Mouse (Mus musculus): ENCODE results near the gene Gmds.

Gene Gmds

DNA sequence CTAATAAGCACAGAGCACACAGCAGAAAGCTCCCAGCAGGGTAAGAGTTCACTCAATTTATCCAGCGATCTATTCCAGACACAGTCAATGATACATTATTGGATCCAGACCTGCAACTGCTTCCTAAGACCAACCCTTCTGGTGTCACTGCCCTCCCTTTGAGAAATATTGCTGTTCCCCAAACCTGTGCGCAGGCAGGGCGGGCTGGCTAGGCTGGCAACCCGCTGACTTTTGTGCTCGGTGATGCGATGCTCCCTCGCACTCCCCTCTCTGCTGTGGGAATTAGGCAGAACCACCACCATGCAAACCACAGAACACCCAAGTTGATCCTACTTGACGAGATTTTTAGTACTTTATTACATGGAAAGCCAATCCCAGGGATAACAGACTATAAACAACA is 304.4 kb downstream of the Gmds start:
- no peak for DNase-seq (ENCODE audit: low spot score in 2 of 2)

DNA sequence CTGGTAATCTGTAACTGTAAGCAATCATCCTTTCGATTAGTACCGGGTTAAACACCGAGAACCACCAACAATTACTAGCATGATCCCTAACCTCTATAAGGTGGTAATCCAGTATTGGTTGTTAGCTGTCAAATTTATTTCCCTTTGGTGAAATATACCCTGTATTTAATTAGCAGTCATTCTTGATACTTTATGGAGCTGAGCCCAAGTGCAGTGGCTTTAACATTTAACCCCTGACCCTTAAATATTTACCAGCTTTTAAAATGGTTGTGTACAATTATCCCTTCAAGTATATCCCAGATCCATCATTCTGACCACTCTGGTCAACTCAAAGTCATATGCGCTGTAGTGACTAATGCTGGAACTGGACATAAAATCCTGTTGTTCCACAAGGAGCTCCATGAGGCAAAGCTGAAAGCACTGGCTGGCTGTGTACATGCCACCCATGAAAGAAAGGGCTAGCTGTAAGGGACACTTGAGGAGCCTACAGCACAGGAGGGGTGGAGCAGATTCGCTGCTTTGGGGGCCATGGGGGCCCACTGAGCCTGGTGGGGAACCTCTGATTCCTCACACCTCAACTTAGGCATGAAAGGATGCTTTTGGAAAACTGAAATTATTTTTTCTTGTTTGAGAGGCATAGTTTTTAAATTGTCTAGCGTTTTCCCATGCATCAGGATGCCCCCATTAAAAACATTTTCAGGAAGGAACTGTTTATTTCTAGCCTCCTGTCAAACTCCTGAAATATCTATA is 312.1 kb downstream of the Gmds start:
- no peak for DNase-seq (ENCODE audit: low spot score in 2 of 2)

DNA sequence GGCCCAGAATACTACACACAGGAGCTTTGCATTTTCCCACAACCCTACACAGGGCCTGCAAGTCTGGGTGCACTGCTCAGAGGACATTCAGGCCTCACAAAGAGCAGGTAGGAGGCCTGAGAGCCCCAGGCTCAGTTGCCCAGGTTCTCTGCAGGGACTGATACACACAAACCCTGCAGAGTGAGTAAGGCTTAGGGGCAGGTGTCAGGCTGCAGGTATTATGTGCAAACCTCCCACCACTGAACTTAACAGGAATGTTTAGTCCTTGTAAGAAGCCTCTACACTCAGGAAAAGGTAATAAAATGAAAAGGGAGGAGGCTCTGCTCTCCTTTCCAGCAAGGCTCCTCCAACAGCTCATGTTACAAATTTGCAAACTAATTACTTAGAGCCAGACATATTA is 313.7 kb downstream of the Gmds start:
- DNase-seq (ENCODE audit: low spot score in 2 of 2): no peak

DNA sequence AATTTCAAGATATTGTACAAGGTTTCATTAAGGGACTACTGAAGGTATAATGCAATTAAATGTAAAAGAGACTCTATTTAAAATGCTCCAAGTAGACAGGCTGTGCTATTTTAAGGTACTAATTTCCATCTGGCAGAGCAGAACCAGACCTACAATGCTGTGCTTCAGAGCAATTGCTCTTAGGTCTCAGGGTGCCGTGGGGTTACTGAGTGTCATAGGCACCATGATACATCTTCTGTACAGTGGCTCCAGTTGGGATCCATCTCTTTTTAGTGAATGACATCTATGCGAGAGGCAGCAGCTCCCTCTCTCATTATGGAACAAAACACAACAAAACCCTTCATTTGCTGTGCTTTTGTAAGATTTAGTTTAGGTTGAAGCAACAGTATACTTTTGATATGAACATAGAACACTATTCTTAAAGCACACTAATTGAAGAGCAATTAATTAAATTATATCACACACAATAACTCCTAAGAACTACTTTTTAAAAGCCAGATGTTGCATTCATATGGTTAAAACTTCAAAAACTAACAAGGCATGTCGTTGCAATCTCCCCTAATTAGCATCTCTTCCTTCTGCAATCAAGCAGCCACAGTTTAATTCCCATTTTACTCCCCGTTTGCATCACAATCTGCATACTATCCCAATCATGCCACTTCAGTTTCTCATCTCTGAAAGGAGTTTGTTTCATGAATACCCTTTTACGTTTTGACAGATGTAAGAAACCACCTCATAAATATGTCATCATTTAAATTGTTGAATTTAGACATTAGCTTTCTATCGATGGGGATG is 317.9 kb downstream of the Gmds start:
- no peak for DNase-seq (ENCODE audit: low spot score in 2 of 2)

DNA sequence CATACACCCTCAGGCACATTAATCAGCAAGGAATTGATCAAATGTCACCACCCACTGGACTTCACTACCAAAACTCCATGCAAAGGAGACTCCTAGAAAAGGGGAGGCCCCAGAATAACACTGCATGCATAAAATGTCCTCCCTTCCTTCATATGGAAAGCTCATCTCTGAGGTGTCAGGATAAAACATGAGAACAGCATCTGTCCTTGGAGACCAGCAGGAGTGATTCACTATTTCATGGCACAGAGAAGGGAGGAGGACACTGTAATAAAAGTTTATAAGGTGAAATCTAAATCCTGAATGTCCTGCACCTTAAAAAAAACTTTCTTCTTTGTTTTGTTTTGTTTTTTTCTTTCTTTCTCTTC is 319.3 kb downstream of the Gmds start:
- no peak for DNase-seq (ENCODE audit: low spot score in 2 of 2)

DNA sequence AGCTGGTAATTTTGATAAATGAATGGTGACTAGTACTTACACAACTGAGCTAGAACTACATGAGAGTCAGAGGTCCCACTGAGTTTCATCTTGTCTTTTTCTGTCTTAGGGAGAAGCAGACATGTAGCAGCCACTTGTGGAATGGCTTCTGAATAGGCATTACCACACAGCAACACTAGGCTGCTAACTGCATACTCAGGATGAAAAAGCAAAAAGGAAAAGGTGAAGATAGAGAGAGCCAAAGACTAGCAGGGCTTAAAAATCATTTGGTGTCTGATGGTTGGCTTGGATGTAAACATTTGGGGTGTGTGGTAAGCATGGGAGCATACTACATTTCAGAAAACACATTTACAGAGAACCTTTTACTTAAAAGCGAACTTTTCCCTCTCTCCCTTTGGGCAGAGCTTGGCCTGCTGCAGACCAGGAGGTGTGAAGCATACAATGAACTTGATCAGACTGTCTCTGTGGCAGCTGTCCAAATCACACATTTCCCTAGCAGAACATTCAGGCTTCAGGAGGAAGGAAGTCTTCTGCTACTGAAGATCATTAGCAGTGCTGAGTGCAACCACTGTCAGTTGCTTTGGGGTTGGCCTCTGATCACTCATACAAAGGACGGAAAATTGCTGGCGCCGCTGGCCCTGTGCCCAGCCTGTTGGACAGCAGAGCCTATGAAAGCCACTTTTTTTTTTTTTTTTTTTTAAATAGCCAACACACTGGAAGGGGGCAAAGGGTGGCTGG is 319.9 kb downstream of the Gmds start:
- peak in 1 of 2 experiments; percentile 26 for DNase-seq (ENCODE audit: low spot score in 2 of 2)

DNA sequence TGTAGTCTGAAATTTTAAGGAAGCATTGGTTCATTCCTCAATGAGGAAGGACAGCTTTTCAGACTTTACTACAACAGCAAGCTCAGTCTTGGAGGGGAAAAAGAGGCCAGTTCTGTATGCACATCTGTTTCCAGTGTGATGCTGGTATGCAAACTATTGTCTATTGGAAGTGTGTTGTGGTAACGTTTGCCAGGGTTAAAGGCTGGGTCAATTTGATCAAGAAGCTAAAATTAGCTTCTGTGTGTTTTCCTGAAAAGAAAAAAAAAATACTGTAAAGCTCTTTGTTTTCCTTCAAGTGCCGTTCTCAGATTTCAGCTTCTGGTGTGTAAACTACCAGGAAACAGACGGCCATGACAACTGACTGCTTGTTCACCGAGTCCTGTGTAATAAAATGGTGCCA is 329.7 kb downstream of the Gmds start:
- DNase-seq (ENCODE audit: low spot score in 2 of 2): no peak

DNA sequence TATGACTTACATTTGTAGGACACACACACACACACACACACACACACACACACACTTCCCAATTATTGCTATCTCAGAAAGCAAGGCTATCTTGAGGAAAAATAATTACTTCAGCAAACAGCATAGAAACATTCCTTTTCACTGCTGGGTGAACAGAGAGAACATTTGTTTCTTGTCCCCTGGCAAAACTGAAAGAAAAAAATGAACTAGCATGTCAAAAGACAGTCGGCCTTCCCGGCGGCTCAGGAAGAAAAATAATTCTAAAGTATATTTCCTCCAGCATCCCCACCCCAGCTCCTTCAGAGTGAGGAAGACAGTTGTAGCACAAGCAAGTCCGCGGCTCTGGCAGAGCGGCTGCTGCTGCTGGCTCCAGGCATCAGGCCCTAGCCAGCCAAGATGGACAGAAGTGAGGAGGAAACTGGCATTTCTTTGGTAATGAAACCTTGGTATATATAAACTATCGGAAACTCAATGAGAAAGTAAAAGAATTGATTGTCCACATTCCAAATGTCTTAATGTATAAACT is 330.4 kb downstream of the Gmds start:
- DNase-seq (ENCODE audit: low spot score in 2 of 2): no peak

DNA sequence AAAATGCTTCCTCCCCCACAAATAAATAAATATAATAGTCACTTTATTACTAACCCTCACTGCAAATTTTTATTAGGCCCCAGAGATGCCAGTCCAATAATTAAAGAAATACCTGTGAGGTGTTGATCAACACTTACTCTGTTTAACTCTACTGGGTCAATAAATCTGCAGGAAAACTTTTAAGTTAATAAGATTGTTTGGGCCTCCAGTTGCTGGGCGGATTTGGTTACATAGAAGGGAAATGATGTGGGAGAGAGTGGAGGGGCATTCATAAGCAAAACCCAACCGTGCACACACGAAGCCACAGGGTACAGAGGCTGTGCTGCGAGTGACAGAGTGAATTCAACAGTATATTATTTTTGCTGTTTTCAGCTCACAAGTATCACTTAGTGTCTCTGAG is 345.1 kb downstream of the Gmds start:
- DNase-seq (ENCODE audit: low spot score in 2 of 2): no peak

DNA sequence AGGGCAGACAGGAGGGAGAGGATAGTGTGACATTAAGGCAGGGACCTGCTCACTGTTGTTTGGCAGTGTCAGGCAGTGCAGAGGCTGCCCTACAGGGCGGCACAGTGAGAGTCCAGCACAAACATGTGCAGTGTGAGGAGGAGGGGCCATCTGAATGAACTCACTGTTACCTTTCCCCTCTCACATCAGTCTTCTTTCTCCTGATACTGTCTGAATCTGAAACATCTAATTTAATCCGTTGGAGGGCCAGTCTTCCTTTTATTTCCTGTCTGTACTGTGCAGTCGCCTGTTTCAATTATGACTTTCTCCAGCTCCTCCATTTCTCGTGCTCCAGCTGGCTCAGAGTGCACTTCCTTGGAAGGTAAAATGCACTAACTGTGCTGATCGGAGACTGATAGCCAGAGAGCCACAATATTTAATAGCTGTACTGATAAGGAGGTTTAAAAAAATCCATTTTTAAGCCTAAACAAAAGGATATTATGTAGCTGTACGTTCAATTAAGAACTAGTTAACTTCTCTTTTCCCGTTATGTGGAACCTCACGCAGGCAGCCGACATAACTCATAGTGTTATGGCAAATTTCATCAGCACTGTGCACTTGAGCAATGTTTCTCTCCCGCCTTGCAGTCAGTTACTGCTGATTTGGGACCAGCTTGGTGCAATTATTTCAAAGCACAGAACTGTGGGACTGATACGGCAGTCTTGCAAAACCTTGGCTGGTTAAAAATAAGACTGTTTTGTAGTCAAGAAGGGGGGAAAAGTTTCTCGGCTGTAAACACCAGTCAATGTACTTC is 345.9 kb downstream of the Gmds start:
- DNase-seq (ENCODE audit: low spot score in 2 of 2): no peak

DNA sequence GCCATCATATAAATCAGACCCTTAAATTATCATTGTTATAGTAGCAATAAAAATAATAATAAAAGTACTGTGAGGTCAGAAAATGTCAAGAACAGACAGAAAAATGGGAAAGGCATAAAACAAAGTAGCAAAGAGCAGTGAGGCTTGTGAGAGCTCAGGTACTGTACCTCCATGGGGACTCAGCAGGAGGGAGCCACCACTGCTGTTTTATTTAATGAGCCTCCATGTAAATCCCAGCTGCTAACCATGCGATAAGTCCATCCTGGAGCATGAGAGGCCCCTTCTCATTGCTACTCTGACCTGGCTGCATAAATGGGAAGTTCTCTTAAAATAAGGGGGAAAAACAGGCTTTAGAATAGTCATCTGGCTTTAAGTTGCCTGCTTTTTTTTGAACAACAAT is 357.3 kb downstream of the Gmds start:
- DNase-seq (ENCODE audit: low spot score in 2 of 2): no peak

DNA sequence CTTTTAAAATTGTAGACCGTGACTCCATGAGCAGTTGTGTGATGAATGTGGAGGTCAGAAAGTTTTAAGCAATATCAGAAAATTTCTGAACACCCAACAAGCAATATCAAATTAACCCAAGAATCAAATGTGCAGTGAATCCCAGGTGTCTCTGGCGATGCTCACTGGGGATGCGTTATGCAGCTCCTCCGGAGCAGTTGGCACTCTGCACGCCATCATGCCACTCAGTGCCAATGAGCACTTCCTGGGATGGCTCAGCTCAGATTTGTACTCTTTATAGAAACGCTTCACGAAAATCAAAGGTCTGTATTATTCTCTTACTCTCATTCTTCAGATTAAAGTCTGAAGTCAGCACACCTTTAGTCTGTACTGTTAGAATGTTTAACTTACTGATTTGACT is 360.4 kb downstream of the Gmds start:
- no peak for DNase-seq (ENCODE audit: low spot score in 2 of 2)

DNA sequence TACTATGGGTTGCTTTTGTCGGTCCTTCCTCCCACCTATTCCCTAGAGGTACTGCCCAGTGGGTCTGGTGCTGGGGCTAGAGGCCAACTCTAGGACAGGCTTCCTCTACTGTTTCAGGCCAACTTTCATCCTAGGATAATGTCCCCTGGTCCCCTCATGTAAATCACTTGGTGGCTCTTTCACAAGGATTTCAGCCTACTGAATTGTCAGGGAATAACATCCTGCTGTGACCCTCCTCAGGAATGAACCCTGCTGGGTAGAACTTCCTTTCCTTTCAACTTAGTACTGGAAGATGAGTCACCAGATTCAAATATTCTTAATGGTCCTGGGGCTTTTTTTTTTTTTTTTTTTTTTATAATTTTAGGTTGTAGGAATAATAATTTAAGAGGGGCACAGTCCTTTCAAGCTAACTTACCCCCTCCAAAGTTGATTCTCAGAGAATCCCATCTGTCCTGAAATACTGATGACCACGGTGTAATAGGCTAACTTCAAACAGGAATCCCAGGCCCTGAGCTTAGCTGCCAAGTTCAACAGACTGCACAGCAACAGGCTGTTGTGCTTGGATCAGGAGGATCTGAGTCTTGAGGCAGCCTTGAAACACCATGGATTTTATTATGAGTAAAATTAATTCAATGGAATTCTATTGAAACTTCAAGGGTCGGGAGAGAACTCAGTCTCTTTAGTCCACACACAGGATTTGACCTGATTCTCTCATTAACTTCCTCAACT is 363.6 kb downstream of the Gmds start:
- DNase-seq (ENCODE audit: low spot score in 2 of 2): no peak

DNA sequence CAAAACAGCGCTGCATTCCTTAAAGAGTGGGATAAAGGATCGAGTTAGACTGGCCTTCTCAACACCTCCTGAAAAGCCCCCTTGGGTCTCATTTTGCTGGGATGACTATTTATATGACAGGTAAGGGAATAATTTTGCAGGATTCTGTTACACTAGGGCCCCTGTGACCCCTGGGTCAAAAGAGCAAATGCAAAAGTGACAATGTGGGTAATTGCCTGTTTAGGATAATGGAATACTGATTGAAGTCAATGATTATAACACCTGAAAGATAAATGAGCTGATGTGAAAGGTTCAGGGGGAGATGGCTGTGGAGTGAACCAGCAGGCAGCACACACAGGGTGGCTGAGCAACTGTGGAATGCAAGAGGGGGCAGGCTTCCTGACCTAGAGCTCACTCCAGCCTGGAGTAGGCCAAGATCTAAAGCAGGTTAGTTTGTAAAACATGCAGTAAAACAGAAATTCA is 367.5 kb downstream of the Gmds start:
- no peak for DNase-seq (ENCODE audit: low spot score in 2 of 2)

DNA sequence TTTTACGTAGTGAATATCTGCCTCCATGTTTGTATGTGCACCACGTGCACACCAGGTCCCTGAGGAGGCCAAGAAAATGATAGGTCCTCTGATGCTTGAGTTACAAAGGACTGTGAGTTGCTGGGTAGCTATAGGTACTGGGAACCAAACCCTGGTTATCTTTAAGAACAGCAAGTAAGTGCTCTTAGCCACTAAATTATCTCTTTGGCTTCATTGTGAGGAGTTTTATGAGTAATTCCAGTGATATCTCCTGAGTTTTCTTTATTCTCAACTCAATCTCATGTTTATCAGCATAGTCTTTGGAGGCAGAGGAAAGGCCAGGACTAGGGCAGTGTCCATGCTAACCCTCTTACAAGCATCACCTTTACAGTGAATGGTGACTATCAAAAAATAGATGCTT is 370.3 kb downstream of the Gmds start:
- DNase-seq (ENCODE audit: low spot score in 2 of 2): no peak

DNA sequence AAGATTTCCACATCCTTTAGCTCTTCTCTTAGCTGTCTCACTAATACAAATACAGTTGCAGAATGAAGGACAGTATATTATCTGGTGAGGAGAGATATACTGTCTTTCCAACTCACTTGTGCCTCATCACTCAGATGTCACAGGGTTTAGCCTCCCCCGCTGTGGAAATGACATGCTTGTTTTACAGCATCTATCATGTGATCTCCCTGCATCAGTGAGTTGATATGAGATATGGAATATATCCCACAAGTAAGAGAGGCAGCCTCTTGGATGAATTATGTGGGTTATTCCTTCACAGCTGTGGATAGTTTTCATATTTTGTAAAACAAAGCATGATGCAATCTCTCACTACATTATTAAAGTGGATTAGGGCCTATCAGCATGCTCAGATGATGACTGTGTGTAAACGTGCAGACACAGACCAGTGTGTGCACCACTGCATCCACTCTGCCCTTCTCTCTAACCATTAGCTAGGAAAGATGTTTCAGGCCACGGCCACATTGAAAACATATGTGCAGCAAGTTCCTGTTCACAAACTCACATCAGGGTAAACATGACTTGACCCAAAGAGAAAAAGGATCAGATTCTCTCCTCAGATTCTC is 371.5 kb downstream of the Gmds start:
- no peak for DNase-seq (ENCODE audit: low spot score in 2 of 2)

DNA sequence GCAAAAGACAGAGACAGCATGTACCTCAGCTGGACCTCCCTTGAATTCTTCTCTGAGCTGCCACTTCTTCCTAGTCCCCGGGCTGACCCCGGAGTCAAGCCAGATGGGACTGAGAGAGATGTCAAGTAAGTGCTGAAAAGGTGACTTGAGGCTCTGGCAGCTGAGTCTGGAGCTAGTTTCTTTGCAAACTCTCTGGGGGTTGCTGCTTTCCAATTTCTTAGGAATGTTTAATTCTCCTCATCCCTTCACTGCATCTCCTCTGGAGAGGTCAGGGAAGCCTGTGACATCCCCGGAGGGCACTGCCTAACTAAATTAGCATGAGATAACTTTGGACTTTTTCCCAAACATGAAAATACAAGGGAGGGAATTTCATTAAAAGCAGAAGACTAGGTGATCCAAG is 378.0 kb downstream of the Gmds start:
- DNase-seq (ENCODE audit: low spot score in 2 of 2): no peak

DNA sequence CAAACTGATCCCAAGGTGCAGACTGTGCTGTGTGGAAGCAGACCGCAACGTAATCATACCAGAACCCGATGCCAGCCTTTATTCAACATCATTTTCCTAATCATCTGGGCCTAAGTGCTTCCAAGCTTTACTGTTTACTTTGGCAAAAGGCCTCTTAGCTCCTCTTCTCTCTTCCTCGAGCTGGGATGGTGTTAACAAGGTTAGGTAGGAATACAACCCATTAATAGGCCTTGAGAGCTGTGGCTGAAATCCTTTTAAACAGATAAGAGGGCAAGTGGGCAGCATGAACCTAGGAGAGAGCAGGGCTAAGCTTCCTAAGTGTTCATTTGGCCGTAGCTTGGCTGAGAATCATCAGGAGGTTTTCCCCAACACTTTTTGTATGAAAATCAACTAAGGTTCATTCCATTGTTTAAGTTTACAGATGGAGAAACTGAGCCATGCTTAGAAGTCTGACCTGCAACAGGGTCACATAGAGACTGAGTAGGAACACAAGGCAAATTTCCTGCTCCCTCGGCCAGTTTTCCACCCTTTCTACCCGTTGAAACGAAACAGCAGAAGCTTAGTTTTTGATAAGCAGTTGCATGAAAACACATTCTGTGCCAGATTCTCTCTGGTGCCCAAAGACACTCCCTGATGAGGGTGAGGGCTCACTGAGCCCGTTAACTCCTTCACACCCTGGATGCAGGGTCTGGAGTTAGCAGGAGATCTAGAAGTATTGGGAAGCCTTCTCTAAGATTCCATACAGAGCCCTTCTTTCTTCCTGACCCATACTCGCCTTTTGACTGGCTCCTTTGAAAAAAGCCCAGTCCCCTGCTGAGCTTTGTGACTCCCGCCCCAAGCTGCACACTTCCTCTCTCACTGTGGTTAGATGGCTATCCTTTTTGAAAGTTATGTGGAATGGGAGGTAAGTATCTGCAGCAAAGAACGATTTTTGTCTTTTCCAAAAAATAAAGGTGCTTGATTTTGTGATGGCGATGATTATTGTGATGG is 379.9 kb downstream of the Gmds start:
- no peak for DNase-seq (ENCODE audit: low spot score in 2 of 2)

DNA sequence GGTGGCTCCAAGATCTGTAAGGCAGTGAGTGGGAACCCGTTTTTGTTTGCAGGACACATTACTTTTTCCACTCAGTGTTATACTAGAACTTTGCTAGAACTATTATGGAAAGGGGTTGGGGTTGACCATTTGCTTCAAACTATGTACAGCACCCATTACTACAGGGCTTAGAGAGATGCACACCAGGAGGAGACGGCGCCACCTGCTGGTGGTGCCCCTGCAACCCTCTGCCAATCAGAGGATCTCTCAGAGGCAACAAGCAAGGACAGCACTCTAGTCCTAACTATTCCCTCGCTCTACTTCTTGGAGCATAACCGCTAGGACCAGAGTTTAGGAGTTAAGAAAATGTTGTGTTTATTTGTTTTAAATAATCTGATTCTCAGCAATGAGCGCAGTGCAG is 382.0 kb downstream of the Gmds start:
- peak in 1 of 2 experiments; percentile 17 for DNase-seq (ENCODE audit: low spot score in 2 of 2)
